Mouse (Mus musculus) cerebellum, adult 2 months (tissue): ENCODE data around the gene Vps8. TPM values are rescaled to one million over a fixed set of nuclear protein-coding genes. Genes with fewer than 3 reads are reported as not detected.

Experiments
- DNase-seq, 2 experiments: peaks; one replicate each; pipeline ENCODE4 v3.0.0; 2021
- H3K27ac ChIP-seq: fragments of 200-500 bp; 2 replicates; pipeline ENCODE4 v1.5.1; 2012; ENCODE audit warnings: low read length, control low read depth, inconsistent platforms; ENCODE audit not compliant: insufficient read depth
- H3K27me3 ChIP-seq: fragments of 200-500 bp; 2 replicates; pipeline ENCODE4 v1.6.1; 2012; ENCODE audit warnings: inconsistent platforms, mild to moderate bottlenecking, low read length, moderate library complexity; ENCODE audit not compliant: control insufficient read depth, insufficient read depth
- H3K4me1 ChIP-seq: fragments of 200-500 bp; 2 replicates; pipeline ENCODE4 v1.6.1; 2011; ENCODE audit warnings: low read length; ENCODE audit not compliant: control insufficient read depth, insufficient read depth
- H3K4me3 ChIP-seq: fragments of 200-500 bp; replicated peaks from 2 replicates; pipeline ENCODE3; 2011; ENCODE audit warnings: mild to moderate bottlenecking, low read depth, low read length, control low read depth; ENCODE audit not compliant: insufficient read depth
- CTCF ChIP-seq: fragments of 200-500 bp; IDR thresholded peaks from 2 replicates; pipeline ENCODE4 v1.5.1; 2011; ENCODE audit warnings: low read depth, mild to moderate bottlenecking, control low read depth, low read length, moderate library complexity, borderline replicate concordance; ENCODE audit not compliant: insufficient read depth
- POLR2A ChIP-seq: fragments of 200-500 bp; IDR thresholded peaks from 2 replicates; pipeline ENCODE4 v1.6.1; 2011; ENCODE audit warnings: low read length, control low read depth, borderline replicate concordance; ENCODE audit not compliant: insufficient read depth
- WGBS: fragments of 180-500 bp; shearing (Covaris S2); methylation state at CpG from one replicate; pipeline ENCODE4 v1.1.7; 2018; 5-methylcytosine and 5-hydroxymethylcytosine counted together
- polyA plus RNA-seq: library from polyadenylated mRNA; depleted of rRNA; stranded (reverse); fragments of >200 nt; gene quantifications from 2 replicates; pipeline ENCODE4 v1.2.3, GENCODE M21; 2012; rRNA removed

The Vps8 gene
- 26.3 and 27.1 TPM in 2 replicates for polyA plus RNA-seq

GRCm38 (mm10) chr16:21422645-21423545 is at the start of gene Vps8:
Gene Vps8, plus strand, starts transcription at chr16:21423118.
- no peaks in the 10 kb centered on the region for H3K27me3 ChIP-seq
- H3K27ac ChIP-seq = peak within 1 kb of the TSS; percentile 35; the same call in 1 of the 2 replicates
- peak; percentile 92 for DNase-seq
- no peaks in the 10 kb centered on the region for H3K4me1 ChIP-seq
- 1% methylated on average over 71 of the region's 71 CpGs for WGBS
- peak within 1 kb of the TSS; percentile 83 for H3K4me3 ChIP-seq
- TF ChIP-seq POLR2A = peak; percentile 68; the same call in 1 of the 2 replicates
- no peak for TF ChIP-seq CTCF

- H3K4me1 ChIP-seq = no peaks in the 10 kb centered on the region
- no peak overlapping the region for H3K4me3 ChIP-seq
- 59% methylated on average over 7 of the region's 7 CpGs for WGBS
- TF ChIP-seq CTCF = no peak
- no peak for TF ChIP-seq POLR2A
- H3K27ac ChIP-seq = no peak overlapping the region
- DNase-seq = no peak
- H3K27me3 ChIP-seq = no peaks in the 10 kb centered on the region
Measured at GRCm38 (mm10) chr16:21373316-21373960, 49.5 kb upstream of the Vps8 start.

GRCm38 (mm10) chr16:21374067-21374466 is 48.9 kb upstream of the Vps8 start:
- no peaks in the 10 kb centered on the region for H3K4me1 ChIP-seq
- 92% methylated on average over 4 of the region's 6 CpGs for whole genome bisulfite sequencing
- DNase-seq = no peak
- H3K27me3 ChIP-seq = no peaks in the 10 kb centered on the region
- no peak overlapping the region for H3K4me3 ChIP-seq
- no peak overlapping the region for H3K27ac ChIP-seq
- TF ChIP-seq CTCF (no peak), POLR2A (no peak)

GRCm38 (mm10) chr16:21375147-21375546 is 47.8 kb upstream of the Vps8 start:
- H3K4me1 ChIP-seq = no peaks in the 10 kb centered on the region
- TF ChIP-seq POLR2A = no peak
- TF ChIP-seq CTCF = no peak
- 88% methylated on average over 8 of the region's 8 CpGs for WGBS
- no peak for DNase-seq
- no peak overlapping the region for H3K4me3 ChIP-seq
- H3K27ac ChIP-seq = no peak overlapping the region
- no peaks in the 10 kb centered on the region for H3K27me3 ChIP-seq

- Histone ChIP-seq H3K27ac (no peak overlapping the region), H3K4me1 (no peaks in the 10 kb centered on the region), H3K4me3 (no peak overlapping the region), H3K27me3 (no peaks in the 10 kb centered on the region)
- no peak for DNase-seq
- 87% methylated on average over 8 of the region's 8 CpGs for WGBS
- TF ChIP-seq CTCF (no peak), POLR2A (no peak)
Measured at GRCm38 (mm10) chr16:21376316-21376715, 46.6 kb upstream of the Vps8 start.

- Histone ChIP-seq H3K27me3 (no peaks in the 10 kb centered on the region), H3K27ac (no peak overlapping the region), H3K4me1 (no peaks in the 10 kb centered on the region), H3K4me3 (no peak overlapping the region)
- 38% methylated on average over 7 of the region's 7 CpGs for WGBS
- no peak for TF ChIP-seq CTCF
- no peak for TF ChIP-seq POLR2A
- DNase-seq = no peak
Measured at GRCm38 (mm10) chr16:21376949-21377604, 45.8 kb upstream of the Vps8 start.

GRCm38 (mm10) chr16:21377605-21377968 is 45.3 kb upstream of the Vps8 start:
- no peak for DNase-seq
- Histone ChIP-seq H3K4me1 (no peaks in the 10 kb centered on the region), H3K4me3 (no peak overlapping the region), H3K27me3 (no peaks in the 10 kb centered on the region), H3K27ac (no peak overlapping the region)
- TF ChIP-seq CTCF (no peak), POLR2A (no peak)
- WGBS = 58% methylated on average over 4 of the region's 4 CpGs
